Mouse (Mus musculus): Measurements from ENCODE around the gene Ftsj1. TPM values are rescaled to one million over a fixed set of nuclear protein-coding genes. Genes with fewer than 3 reads are reported as not detected.

Gene Ftsj1
- polyA plus RNA-seq, 1 experiment from 2014 or later: 42.8 TPM

GRCm38 (mm10) chrX:8206694-8207197, 45.5 kb downstream of the Ftsj1 start:
- 21% methylated on average over 11 of the region's 11 CpGs for WGBS
- no peak for DNase-seq (ENCODE audit: low spot score)
- H3K27ac ChIP-seq (ENCODE audit: low read depth, low read length): no peak overlapping the region
- peak overlapping the region; percentile 46 for H3K4me2 ChIP-seq (replicated peaks; ENCODE audit: low read depth, low read length)
- no peaks in the 10 kb centered on the region for H3K9me3 ChIP-seq (ENCODE audit: control insufficient read depth, low read length)
- peak overlapping the region; percentile 34 for H3K4me3 ChIP-seq (ENCODE audit: low read depth, low read length)
- H3K36me3 ChIP-seq (ENCODE audit: control insufficient read depth, insufficient read depth, low read length): no peaks in the 10 kb centered on the region
- H3K4me1 ChIP-seq (replicated peaks; ENCODE audit: control insufficient read depth, insufficient read depth, low read length): no peaks in the 10 kb centered on the region
- no peaks in the 10 kb centered on the region for H3K27me3 ChIP-seq (ENCODE audit: control insufficient read depth, insufficient read depth, low read length)
- peak; percentile 39 for ATAC-seq (ENCODE audit: low FRiP score)
- H3K9ac ChIP-seq (ENCODE audit: low read depth, low read length): no peak overlapping the region

- WGBS: 18% methylated on average over 23 of the region's 46 CpGs
- H3K4me2 ChIP-seq (replicated peaks; ENCODE audit: low read depth, low read length): peak within 1 kb of the TSS; percentile 46
- H3K36me3 ChIP-seq (ENCODE audit: control insufficient read depth, insufficient read depth, low read length): no peaks in the 10 kb centered on the region
- DNase-seq (ENCODE audit: low spot score) (peak; percentile 82), ATAC-seq (ENCODE audit: low FRiP score) (peak; percentile 97)
- no peak within 1 kb of the TSS for H3K27ac ChIP-seq (ENCODE audit: low read depth, low read length)
- peak within 1 kb of the TSS; percentile 54; the same call in 1 of the 2 replicates for H3K9ac ChIP-seq (ENCODE audit: low read depth, low read length)
- peak within 1 kb of the TSS; percentile 34 for H3K4me3 ChIP-seq (ENCODE audit: low read depth, low read length)
- H3K9me3 ChIP-seq (ENCODE audit: control insufficient read depth, low read length): no peaks in the 10 kb centered on the region
- H3K27me3 ChIP-seq (ENCODE audit: control insufficient read depth, insufficient read depth, low read length): no peaks in the 10 kb centered on the region
- no peaks in the 10 kb centered on the region for H3K4me1 ChIP-seq (replicated peaks; ENCODE audit: control insufficient read depth, insufficient read depth, low read length)
These were observed 46.1 kb downstream of the Ftsj1 start, which contains the start of gene Porcn for GRCm38 (mm10) chrX:8206015-8206693. TSS of gene Porcn (minus strand) at chrX:8206525.

- ATAC-seq (ENCODE audit: low FRiP score) (no peak), DNase-seq (ENCODE audit: low spot score) (no peak)
- Histone ChIP-seq H3K9me3 (ENCODE audit: control insufficient read depth, low read length) (no peaks in the 10 kb centered on the region), H3K27ac (ENCODE audit: low read depth, low read length) (no peak overlapping the region), H3K36me3 (ENCODE audit: control insufficient read depth, insufficient read depth, low read length) (no peaks in the 10 kb centered on the region), H3K9ac (ENCODE audit: low read depth, low read length) (peak overlapping the region; percentile 54; the same call in 1 of the 2 replicates), H3K4me1 (replicated peaks; ENCODE audit: control insufficient read depth, insufficient read depth, low read length) (no peaks in the 10 kb centered on the region), H3K27me3 (ENCODE audit: control insufficient read depth, insufficient read depth, low read length) (no peaks in the 10 kb centered on the region), H3K4me3 (ENCODE audit: low read depth, low read length) (peak overlapping the region; percentile 34), H3K4me2 (replicated peaks; ENCODE audit: low read depth, low read length) (peak overlapping the region; percentile 46)
- WGBS: 35% methylated on average over 7 of the region's 7 CpGs
These were observed 46.7 kb downstream of the Ftsj1 start for GRCm38 (mm10) chrX:8205551-8205950.

- Histone ChIP-seq H3K4me1 (replicated peaks; ENCODE audit: control insufficient read depth, insufficient read depth, low read length) (no peaks in the 10 kb centered on the region), H3K9ac (ENCODE audit: low read depth, low read length) (no peak overlapping the region), H3K9me3 (ENCODE audit: control insufficient read depth, low read length) (no peaks in the 10 kb centered on the region), H3K36me3 (ENCODE audit: control insufficient read depth, insufficient read depth, low read length) (no peaks in the 10 kb centered on the region), H3K4me2 (replicated peaks; ENCODE audit: low read depth, low read length) (peak overlapping the region; percentile 46; the same call in 1 of the 2 replicates), H3K27ac (ENCODE audit: low read depth, low read length) (no peak overlapping the region), H3K27me3 (ENCODE audit: control insufficient read depth, insufficient read depth, low read length) (no peaks in the 10 kb centered on the region), H3K4me3 (ENCODE audit: low read depth, low read length) (no peak overlapping the region)
- no peak for ATAC-seq (ENCODE audit: low FRiP score)
- no peak for DNase-seq (ENCODE audit: low spot score)
- WGBS: 82% methylated on average over 4 of the region's 4 CpGs
These were observed 47.1 kb downstream of the Ftsj1 start for GRCm38 (mm10) chrX:8205088-8205487.

GRCm38 (mm10) chrX:8204076-8204475, 48.1 kb downstream of the Ftsj1 start:
- DNase-seq (ENCODE audit: low spot score) (no peak), ATAC-seq (ENCODE audit: low FRiP score) (no peak)
- H3K36me3 ChIP-seq (ENCODE audit: control insufficient read depth, insufficient read depth, low read length): no peaks in the 10 kb centered on the region

GRCm38 (mm10) chrX:8203105-8203504, 49.1 kb downstream of the Ftsj1 start:
- Histone ChIP-seq H3K4me1 (replicated peaks; ENCODE audit: control insufficient read depth, insufficient read depth, low read length) (no peaks in the 10 kb centered on the region), H3K27ac (ENCODE audit: low read depth, low read length) (no peak overlapping the region), H3K9me3 (ENCODE audit: control insufficient read depth, low read length) (no peaks in the 10 kb centered on the region), H3K27me3 (ENCODE audit: control insufficient read depth, insufficient read depth, low read length) (no peaks in the 10 kb centered on the region), H3K36me3 (ENCODE audit: control insufficient read depth, insufficient read depth, low read length) (no peaks in the 10 kb centered on the region), H3K9ac (ENCODE audit: low read depth, low read length) (no peak overlapping the region), H3K4me3 (ENCODE audit: low read depth, low read length) (no peak overlapping the region), H3K4me2 (replicated peaks; ENCODE audit: low read depth, low read length) (no peak overlapping the region)
- 90% methylated on average over 14 of the region's 14 CpGs for WGBS
- DNase-seq (ENCODE audit: low spot score) (no peak), ATAC-seq (ENCODE audit: low FRiP score) (no peak)

More at GRCm38 (mm10) chrX:8204076-8204475, 48.1 kb downstream of the Ftsj1 start:
- Histone ChIP-seq H3K4me1 (replicated peaks; ENCODE audit: control insufficient read depth, insufficient read depth, low read length) (no peaks in the 10 kb centered on the region), H3K9me3 (ENCODE audit: control insufficient read depth, low read length) (no peaks in the 10 kb centered on the region), H3K9ac (ENCODE audit: low read depth, low read length) (no peak overlapping the region), H3K4me3 (ENCODE audit: low read depth, low read length) (no peak overlapping the region), H3K27me3 (ENCODE audit: control insufficient read depth, insufficient read depth, low read length) (no peaks in the 10 kb centered on the region), H3K27ac (ENCODE audit: low read depth, low read length) (no peak overlapping the region), H3K4me2 (replicated peaks; ENCODE audit: low read depth, low read length) (no peak overlapping the region)
- 86% methylated on average over 10 of the region's 10 CpGs for WGBS

- no peak for DNase-seq (ENCODE audit: low spot score)
- WGBS: 22% methylated on average over 10 of the region's 10 CpGs
- Histone ChIP-seq H3K4me2 (replicated peaks; ENCODE audit: low read depth, low read length) (peak within 1 kb of the TSS; percentile 64), H3K9ac (ENCODE audit: low read depth, low read length) (peak within 1 kb of the TSS; percentile 55), H3K27me3 (ENCODE audit: control insufficient read depth, insufficient read depth, low read length) (no peaks in the 10 kb centered on the region), H3K36me3 (ENCODE audit: control insufficient read depth, insufficient read depth, low read length) (no peaks in the 10 kb centered on the region), H3K9me3 (ENCODE audit: control insufficient read depth, low read length) (no peaks in the 10 kb centered on the region), H3K4me1 (replicated peaks; ENCODE audit: control insufficient read depth, insufficient read depth, low read length) (no peaks in the 10 kb centered on the region), H3K4me3 (ENCODE audit: low read depth, low read length) (peak within 1 kb of the TSS; percentile 48), H3K27ac (ENCODE audit: low read depth, low read length) (peak within 1 kb of the TSS; percentile 71)
- peak; percentile 56 for ATAC-seq (ENCODE audit: low FRiP score)
These were observed 58.8 kb downstream of the Ftsj1 start, which contains the start of gene Ebp for GRCm38 (mm10) chrX:8193419-8193723. TSS of gene Ebp (minus strand) at chrX:8193512.

GRCm38 (mm10) chrX:8192640-8193418, 59.4 kb downstream of the Ftsj1 start:
- DNase-seq (ENCODE audit: low spot score): peak; percentile 76
- H3K36me3 ChIP-seq (ENCODE audit: control insufficient read depth, insufficient read depth, low read length): no peaks in the 10 kb centered on the region
- H3K27ac ChIP-seq (ENCODE audit: low read depth, low read length): peak overlapping the region; percentile 71
- H3K9ac ChIP-seq (ENCODE audit: low read depth, low read length): peak overlapping the region; percentile 55; the same call in 1 of the 2 replicates
- no peaks in the 10 kb centered on the region for H3K4me1 ChIP-seq (replicated peaks; ENCODE audit: control insufficient read depth, insufficient read depth, low read length)
- H3K4me3 ChIP-seq (ENCODE audit: low read depth, low read length): peak overlapping the region; percentile 48
- H3K27me3 ChIP-seq (ENCODE audit: control insufficient read depth, insufficient read depth, low read length): no peaks in the 10 kb centered on the region
- 19% methylated on average over 29 of the region's 38 CpGs for WGBS
- ATAC-seq (ENCODE audit: low FRiP score): peak; percentile 97
- no peaks in the 10 kb centered on the region for H3K9me3 ChIP-seq (ENCODE audit: control insufficient read depth, low read length)
- peak overlapping the region; percentile 64 for H3K4me2 ChIP-seq (replicated peaks; ENCODE audit: low read depth, low read length)
